In genomic region chr9:107605041-107605661, GRCm38 (mm10) we compare ENCODE assay signal across 9 mouse cellular contexts. TPM values are rescaled to one million over a fixed set of nuclear protein-coding genes. Genes with fewer than 3 reads are reported as not detected.
DNase-seq lines count a peak whose midpoint lies in the region; ATAC-seq and TF ChIP-seq lines count a peak whose summit lies in the region.
"Had no signal": no experiment of that assay in that cellular context is flagged by ENCODE, and none has a peak within 500 bp of the region (broad histone marks: within the 10 kb centered on the region; RNA-seq: fewer than 3 reads in every experiment).

No protein-coding gene starts in this region.

- no peak for ATAC-seq in limb, embryonic 12.5 days (ENCODE audit: insufficient number of reproducible peaks, insufficient read depth, low FRiP score, low TSS enrichment, low read depth)
- peak; percentile 84 for ATAC-seq in stomach, postnatal 0 days (ENCODE audit: low FRiP score, low TSS enrichment)
- ATAC-seq: inflammation-experienced regulatory T-cells, adult 6 months had no signal

- peaks cover 79% of the 10 kb centered on the region for H3K4me1 ChIP-seq in limb, embryonic 12.5 days (replicated peaks)
- peaks cover 7% of the 10 kb centered on the region; the same call in 1 of the 2 replicates for H3K4me1 ChIP-seq in stomach, postnatal 0 days (replicated peaks; ENCODE audit: control insufficient read depth, insufficient read depth)

- WGBS in limb, embryonic 12.5 days, result 38% methylated on average over 23 of the region's 23 CpGs
- 36% methylated on average over 22 of the region's 23 CpGs for WGBS in stomach, postnatal 0 days

- H3K36me3 ChIP-seq in limb, embryonic 12.5 days, result no peaks in the 10 kb centered on the region
- no peaks in the 10 kb centered on the region for H3K36me3 ChIP-seq in stomach, postnatal 0 days (ENCODE audit: control insufficient read depth, insufficient read depth, low read length)

- H3K9me3 ChIP-seq in limb, embryonic 12.5 days, result no peaks in the 10 kb centered on the region
- H3K9me3 ChIP-seq in stomach, postnatal 0 days (ENCODE audit: control insufficient read depth, low read length), result no peaks in the 10 kb centered on the region

- TF ChIP-seq EP300 in stomach, postnatal 0 days (optimal IDR thresholded peaks at IDR 0.05), result no peak

- peak overlapping the region; percentile 34 for H3K9ac ChIP-seq in limb, embryonic 12.5 days (replicated peaks)
- H3K9ac ChIP-seq in stomach, postnatal 0 days (ENCODE audit: low read length), result peak overlapping the region; percentile 48; the same call in 1 of the 2 replicates

- peak overlapping the region; percentile 74 for H3K27ac ChIP-seq in limb, embryonic 12.5 days
- peak overlapping the region; percentile 75 for H3K27ac ChIP-seq in stomach, postnatal 0 days (replicated peaks)

- H3K4me2 ChIP-seq in limb, embryonic 12.5 days, result peak overlapping the region; percentile 45
- peak overlapping the region; percentile 46 for H3K4me2 ChIP-seq in stomach, postnatal 0 days (replicated peaks; ENCODE audit: low read depth)

- intact Hi-C loops in left cerebral cortex, postnatal 10 days (cut with DNase I), result no loop called here

- 0 out of 2 replicates have a peak, but pooled peaks have one; percentile 2 for TF ChIP-seq CTCF in stomach, postnatal 0 days (IDR thresholded peaks at IDR 0.05; ENCODE audit: low read depth)

- DNase-seq in adrenal gland, postnatal 25 days, result peak; percentile 54
- no peak for DNase-seq in adrenal gland, adult 8-10 months
- DNase-seq in retina, postnatal 1 day, result peak; percentile 20
- DNase-seq in retina, embryonic 14.5 days (ENCODE audit: low spot score), result no peak
- DNase-seq in stomach, postnatal 0 days (ENCODE audit: low spot score), result peak; percentile 93
- DNase-seq in left cerebral cortex, postnatal 10 days (ENCODE audit: extremely low spot score in 1 of 2, low spot score in 2 of 2), result no peak
- no peak for DNase-seq in urinary bladder, adult 2 months (ENCODE audit: low spot score)

- no peaks in the 10 kb centered on the region; the same call in 1 of the 2 replicates for H3K27me3 ChIP-seq in limb, embryonic 12.5 days
- H3K27me3 ChIP-seq in stomach, postnatal 0 days (ENCODE audit: control insufficient read depth, insufficient read depth, low read length), result no peaks in the 10 kb centered on the region

- peak overlapping the region; percentile 20 for H3K4me3 ChIP-seq in limb, embryonic 12.5 days (replicated peaks)
- H3K4me3 ChIP-seq in stomach, postnatal 0 days (ENCODE audit: low read depth, low read length), result peak overlapping the region; percentile 19

RNA-seq across cellular contexts. Expression of gene Sema3b, which starts 3.9 kb away (rescaled TPM):
- 5.1 and 8.4 TPM in 2 replicates for total RNA-seq in adrenal gland, postnatal 25 days (2021)
- 1 to 10 TPM; 5.0 to 7.7 (median 6.2) TPM for total RNA-seq in adrenal gland, adult 8-10 months (2022)
- 8.1 and 9.1 TPM in 2 replicates for polyA plus RNA-seq in limb, embryonic 12.5 days (2016; fragmentation: Nextera tagmentation; extraction: Ambion mirVana)
- 16.3 and 19.1 TPM in 2 replicates for polyA plus RNA-seq in stomach, postnatal 0 days (2015; fragmentation: Nextera tagmentation; extraction: Ambion mirVana)
- 1 to 10 TPM; 2.7 to 2.9 TPM for total RNA-seq in left cerebral cortex, postnatal 10 days (2021)
- 57.1 and 71.0 TPM in 2 replicates for polyA plus RNA-seq in urinary bladder, adult 2 months (2012; rRNA removed)
- polyA plus RNA-seq: inflammation-experienced regulatory T-cells, adult 6 months had no signal

RNA-seq across cellular contexts. Expression of gene Ifrd2, which starts 17.7 kb away (rescaled TPM):
- 47.0 and 54.5 TPM in 2 replicates for total RNA-seq in adrenal gland, postnatal 25 days (2021)
- 10 to 100 TPM; 36.7 to 49.1 (median 39.8) TPM for total RNA-seq in adrenal gland, adult 8-10 months (2022)
- 38.5 and 40.2 TPM in 2 replicates for polyA plus RNA-seq in limb, embryonic 12.5 days (2016; fragmentation: Nextera tagmentation; extraction: Ambion mirVana)
- polyA plus RNA-seq in stomach, postnatal 0 days (2015; fragmentation: Nextera tagmentation; extraction: Ambion mirVana), result 35.5 and 42.7 TPM in 2 replicates
- total RNA-seq in left cerebral cortex, postnatal 10 days (2021), result 10 to 100 TPM; 10.1 to 12.5 TPM
- 31.3 and 36.0 TPM in 2 replicates for polyA plus RNA-seq in urinary bladder, adult 2 months (2012; rRNA removed)

RNA-seq across cellular contexts. Expression of gene Hyal3, which starts 24.5 kb away (rescaled TPM):
- 2.0 and 2.8 TPM in 2 replicates for total RNA-seq in adrenal gland, postnatal 25 days (2021)
- total RNA-seq in adrenal gland, adult 8-10 months (2022), result 1 to 10 TPM; 1.5 to 2.3 (median 2.0) TPM
- polyA plus RNA-seq in limb, embryonic 12.5 days (2016; fragmentation: Nextera tagmentation; extraction: Ambion mirVana), result 1.3 and 1.4 TPM in 2 replicates
- polyA plus RNA-seq in stomach, postnatal 0 days (2015; fragmentation: Nextera tagmentation; extraction: Ambion mirVana), result 1.3 and 1.4 TPM in 2 replicates
- total RNA-seq in left cerebral cortex, postnatal 10 days (2021), result 1 to 10 TPM in 1 of 2 experiments, under 1 TPM in 1; 0.99 to 1.4 TPM
- 0.50 and 0.52 TPM in 2 replicates for polyA plus RNA-seq in urinary bladder, adult 2 months (2012; rRNA removed)

RNA-seq across cellular contexts. Expression of gene Naa80, which starts 26.5 kb away (rescaled TPM):
- total RNA-seq in adrenal gland, postnatal 25 days (2021), result 21.2 and 21.4 TPM in 2 replicates
- total RNA-seq in adrenal gland, adult 8-10 months (2022), result 10 to 100 TPM; 15.3 to 20.1 (median 17.0) TPM
- polyA plus RNA-seq in limb, embryonic 12.5 days (2016; fragmentation: Nextera tagmentation; extraction: Ambion mirVana), result 14.3 and 16.1 TPM in 2 replicates
- polyA plus RNA-seq in stomach, postnatal 0 days (2015; fragmentation: Nextera tagmentation; extraction: Ambion mirVana), result 13.3 and 14.7 TPM in 2 replicates
- 1 to 10 TPM; 9.3 to 9.8 TPM for total RNA-seq in left cerebral cortex, postnatal 10 days (2021)
- polyA plus RNA-seq in urinary bladder, adult 2 months (2012; rRNA removed), result 24.6 and 37.3 TPM in 2 replicates

RNA-seq across cellular contexts. Expression of gene Hyal1, which starts 28.4 kb away (rescaled TPM):
- total RNA-seq in adrenal gland, postnatal 25 days (2021), result 10.9 and 11.6 TPM in 2 replicates
- 10 to 100 TPM in 1 of 4 experiments, 1 to 10 TPM in 3; 7.7 to 14.2 (median 9.3) TPM for total RNA-seq in adrenal gland, adult 8-10 months (2022)
- polyA plus RNA-seq in limb, embryonic 12.5 days (2016; fragmentation: Nextera tagmentation; extraction: Ambion mirVana), result 13.7 and 14.9 TPM in 2 replicates
- 7.2 and 8.0 TPM in 2 replicates for polyA plus RNA-seq in stomach, postnatal 0 days (2015; fragmentation: Nextera tagmentation; extraction: Ambion mirVana)
- 1 to 10 TPM; 3.1 to 4.3 TPM for total RNA-seq in left cerebral cortex, postnatal 10 days (2021)
- polyA plus RNA-seq in urinary bladder, adult 2 months (2012; rRNA removed), result 16.8 and 24.9 TPM in 2 replicates

Comparison
In these comparisons a context has a peak if more than half of its experiments do, and no peak if none do; other contexts are left out.
1. DNase-seq: peak in adrenal gland, postnatal 25 days (single experiment), retina, postnatal 1 day (single experiment) and stomach, postnatal 0 days (single experiment); none in adrenal gland, adult 8-10 months (single experiment), retina, embryonic 14.5 days (single experiment), left cerebral cortex, postnatal 10 days (0 of 2) and urinary bladder, adult 2 months (single experiment).